Mouse (Mus musculus) c-Kit-negative CD71-positive TER-119-positive erythroid progenitor cells, embryonic 14.5 days (primary cell): ENCODE results near the gene Art3.

Experiments used
- DNase-seq: peaks from one replicate; pipeline ENCODE4 v3.0.0-alpha.2; 2013; ENCODE audit warnings: low read depth, low spot score

The Art3 gene

DNA sequence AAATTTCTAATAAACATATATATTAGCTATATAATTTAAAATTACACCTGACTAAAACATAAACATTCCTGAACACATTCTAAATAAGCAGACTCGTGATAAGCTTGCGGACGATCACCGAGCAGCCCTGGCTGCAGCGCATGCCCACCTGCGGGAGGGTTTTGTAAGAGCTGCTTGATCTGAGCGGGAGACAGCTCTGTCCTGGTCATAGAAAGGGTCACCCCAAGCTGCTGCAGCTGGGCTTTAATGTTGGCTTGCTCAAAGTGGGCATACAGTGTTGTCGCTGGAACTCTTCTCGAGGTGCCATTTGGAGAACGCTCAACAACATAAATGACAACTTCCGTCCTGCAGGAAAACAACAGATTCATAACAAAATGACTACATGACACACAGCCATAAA lies 92.5 kb downstream of the Art3 start:
- no peak for DNase-seq

DNA sequence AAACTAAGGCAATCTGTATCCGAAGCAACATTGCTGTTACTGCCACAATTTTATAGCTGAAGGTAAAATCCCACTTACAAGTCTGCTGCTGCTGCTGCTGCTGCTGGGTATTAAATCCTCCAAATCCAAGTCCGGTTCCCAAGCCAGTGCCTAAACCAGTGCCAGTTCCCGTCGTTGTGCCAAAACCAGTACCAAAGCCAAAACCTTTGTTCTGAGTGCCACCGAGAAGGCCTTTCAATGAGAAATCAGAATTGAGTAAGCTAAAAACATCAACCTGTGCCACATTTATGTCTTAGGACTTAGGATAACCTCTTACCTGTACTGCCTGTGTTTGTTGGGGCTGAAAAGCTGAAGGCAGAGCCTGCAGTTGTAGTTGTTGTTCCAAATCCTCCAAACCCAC lies 99.1 kb downstream of the Art3 start:
- DNase-seq: no peak

DNA sequence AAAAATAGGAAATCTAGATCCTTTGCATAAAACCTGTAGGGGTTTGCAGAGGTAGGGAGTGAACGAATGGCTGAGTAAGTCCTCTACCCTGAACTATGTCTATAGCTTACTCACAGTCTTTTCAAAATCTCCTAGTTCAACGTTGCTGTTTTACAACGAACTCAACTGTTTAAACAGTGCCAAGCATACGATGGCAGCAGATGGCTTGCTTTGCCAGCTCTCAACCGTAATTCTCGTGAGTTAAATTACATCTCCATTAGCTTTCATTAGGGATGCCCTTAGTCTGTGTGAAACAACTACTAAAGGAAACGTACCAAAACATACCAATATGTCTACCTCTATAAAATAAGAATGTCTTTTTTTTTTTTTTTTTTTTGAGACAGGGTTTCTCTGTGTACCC lies 100.0 kb downstream of the Art3 start:
- DNase-seq: no peak

DNA sequence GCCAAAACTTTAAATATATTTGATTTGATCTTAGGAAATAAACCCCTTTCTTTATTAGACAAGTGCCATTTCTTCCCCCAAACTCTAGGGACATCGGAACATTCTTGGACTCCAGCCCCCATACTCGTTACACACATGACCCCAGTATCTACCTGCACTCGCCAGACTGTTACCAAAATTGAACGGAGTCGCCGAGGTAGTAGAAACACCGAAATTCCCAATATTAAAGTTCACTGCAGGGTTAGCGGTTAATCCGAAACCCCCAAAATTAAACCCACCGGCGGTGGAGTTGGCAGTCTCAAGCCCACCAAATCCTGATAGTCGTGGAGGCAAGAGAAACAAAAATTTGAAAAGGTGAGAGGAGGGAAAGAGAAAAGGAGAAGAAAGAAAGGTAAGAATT lies 102.4 kb downstream of the Art3 start:
- DNase-seq: no peak

DNA sequence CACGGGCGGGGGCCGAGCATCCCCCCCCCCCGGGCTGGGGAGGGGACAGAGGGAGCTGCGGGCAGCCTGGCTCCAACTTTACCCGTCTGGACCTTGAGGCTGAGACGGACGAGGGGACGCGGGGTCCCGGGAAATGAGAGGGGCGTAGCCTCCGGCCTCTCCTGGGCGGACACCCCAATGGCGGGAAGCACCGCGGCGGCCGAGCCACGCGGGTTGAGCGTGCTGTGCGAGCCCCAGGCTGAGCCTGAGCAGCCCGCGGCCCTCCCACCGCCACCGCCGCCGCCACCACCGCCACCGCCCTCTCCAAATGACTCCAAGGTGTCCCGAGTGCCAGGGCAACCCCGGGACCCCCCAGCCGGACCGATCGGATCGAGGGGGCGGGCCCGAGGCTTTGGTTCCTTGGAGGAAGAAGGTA lies 103.0 kb downstream of the Art3 start:
- peak; percentile 44 for DNase-seq

DNA sequence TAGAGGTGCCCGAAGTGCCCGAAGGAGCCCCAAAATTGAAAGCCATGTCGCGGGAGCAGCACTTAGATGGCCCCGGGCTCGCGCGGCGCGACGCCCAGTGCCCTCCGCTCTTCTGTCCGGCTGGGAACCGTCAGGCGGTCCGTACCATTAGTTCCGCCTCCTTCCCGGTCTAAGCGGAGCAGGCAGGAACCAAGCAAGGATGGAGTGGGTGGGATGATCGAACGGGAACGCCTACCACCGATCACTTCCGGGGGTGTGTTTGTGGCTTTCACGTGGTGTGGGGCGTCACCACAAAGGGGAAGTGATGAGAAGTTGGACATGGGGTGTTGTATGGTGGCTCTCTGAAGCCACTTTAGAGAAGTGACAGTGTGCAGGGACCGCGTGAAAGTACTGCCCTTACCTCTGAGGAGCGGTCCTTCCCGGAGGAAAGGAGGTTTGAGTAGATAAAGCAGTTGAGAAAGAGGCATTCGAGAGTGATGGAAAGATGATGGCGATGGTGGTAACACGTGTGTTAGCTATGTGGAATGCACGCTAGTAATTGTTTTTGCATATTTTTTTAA lies 103.5 kb downstream of the Art3 start, which contains the start of gene Nup54:
TSS of gene Nup54 (minus strand) at position 195 of the 560 bp plus-strand sequence.
- peak; percentile 85 for DNase-seq

DNA sequence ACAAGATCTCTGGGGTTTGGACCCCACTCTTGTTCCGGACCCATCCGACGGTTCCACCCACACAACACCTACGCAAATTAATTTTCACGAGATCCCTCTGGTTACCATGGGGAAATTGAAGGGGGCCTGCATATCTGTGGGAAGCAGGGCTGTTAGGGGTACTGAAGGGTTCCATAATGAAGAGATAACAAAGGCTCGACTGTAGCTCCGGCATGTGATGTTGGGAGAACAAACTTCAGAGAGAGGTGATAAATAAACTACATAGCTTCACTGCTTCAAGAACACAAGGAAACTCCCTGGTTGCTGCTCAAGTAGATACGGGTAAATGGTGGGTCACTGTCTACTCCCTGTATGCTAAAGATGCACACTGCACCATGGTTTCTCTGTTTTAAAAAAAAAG lies 106.9 kb downstream of the Art3 start:
- DNase-seq: no peak

DNA sequence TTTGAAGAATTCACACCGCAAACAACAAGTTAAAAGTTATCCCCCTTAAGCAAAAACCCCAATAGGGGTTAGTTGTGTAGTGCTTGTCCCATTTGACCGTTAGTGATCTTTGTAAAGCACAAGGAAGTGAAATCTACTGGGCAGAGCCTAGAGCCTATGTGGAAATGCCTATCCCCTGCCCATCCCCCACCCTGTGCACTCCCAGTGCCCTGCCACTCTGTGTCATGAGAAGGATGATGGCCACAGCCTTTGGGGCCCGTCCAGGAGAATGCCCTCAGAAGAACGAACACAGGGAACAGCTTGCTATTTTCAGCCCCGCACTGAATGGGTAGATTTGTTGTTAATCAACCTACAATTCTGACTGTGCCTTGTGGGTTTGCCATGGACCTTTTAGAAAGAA lies 109.9 kb downstream of the Art3 start:
- no peak for DNase-seq

DNA sequence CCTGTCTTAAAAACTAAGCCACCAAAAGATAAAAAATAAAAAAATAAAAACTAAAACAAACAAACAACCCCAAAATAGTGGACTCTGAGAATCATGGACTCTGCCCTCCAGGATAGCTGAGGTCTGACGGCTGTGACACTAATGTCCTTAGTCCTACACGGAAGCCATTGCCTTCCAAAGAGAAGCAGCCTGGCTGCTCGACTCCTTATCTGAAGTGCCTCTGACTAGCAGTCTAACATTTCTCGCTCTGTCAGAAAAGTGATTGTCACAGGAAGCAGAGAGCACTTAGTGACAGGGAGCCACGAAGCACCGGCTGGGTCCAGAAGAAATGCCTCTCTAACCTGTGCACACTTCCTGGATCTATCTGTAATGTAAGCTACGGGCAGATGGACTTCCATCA lies 111.3 kb downstream of the Art3 start:
- no peak for DNase-seq

DNA sequence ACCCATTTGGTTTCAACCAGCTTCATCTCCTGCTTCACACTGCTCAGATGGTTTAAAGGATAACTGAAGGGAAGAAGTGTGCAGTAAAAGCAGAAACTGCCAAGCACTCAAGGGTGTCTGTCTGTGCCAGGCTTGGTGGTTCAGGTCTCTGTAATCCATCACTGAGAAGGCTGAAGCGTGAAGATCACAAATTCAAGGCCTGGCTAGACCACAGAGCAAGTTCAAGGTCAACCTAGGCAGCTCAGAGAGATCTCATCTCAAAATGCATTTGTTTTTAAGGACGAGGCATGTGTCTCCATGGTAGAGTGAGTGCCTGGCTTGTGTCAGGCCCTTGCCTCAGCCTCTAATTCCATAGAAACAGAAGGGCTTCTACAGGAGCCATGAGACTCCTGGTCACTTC lies 113.4 kb downstream of the Art3 start:
- DNase-seq: no peak

DNA sequence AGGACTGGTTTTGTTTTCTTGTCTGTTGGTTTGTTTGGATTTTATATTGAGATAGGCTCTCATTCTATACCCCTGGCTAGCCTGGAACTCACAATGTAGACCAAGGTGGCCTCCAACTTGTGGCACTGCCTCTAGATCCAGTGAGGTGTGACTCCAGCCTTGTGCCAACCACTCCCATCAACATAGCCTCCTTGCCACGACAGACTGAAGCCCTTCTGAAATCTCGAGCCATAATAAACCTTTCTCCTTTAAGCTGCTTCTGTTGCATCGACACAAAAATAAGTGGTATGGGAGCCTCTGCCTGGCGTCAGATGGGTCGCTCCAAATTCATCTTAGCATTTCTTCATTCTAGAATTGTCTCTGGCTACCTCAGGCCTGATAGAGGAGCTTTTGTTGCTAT lies 115.1 kb downstream of the Art3 start:
- DNase-seq: no peak

DNA sequence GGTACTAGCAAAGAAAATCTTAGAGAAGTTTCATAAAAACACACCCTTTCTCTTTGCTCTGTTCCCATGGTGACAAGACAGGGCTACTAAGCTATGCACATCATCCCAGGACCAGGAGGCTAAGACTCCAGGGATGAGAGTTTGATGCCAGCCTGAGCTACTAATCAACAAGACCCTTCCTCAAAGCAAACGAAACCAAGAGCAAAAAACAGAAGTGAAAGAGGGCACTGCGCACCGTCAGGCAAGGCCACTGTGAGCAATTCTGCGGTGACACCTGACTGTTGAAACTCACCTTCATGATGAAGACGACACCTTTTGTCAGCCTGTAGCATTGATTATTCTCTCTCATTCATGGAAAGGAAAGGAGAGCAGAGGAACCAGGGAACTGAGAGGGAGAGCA lies 121.2 kb downstream of the Art3 start:
- DNase-seq: no peak

DNA sequence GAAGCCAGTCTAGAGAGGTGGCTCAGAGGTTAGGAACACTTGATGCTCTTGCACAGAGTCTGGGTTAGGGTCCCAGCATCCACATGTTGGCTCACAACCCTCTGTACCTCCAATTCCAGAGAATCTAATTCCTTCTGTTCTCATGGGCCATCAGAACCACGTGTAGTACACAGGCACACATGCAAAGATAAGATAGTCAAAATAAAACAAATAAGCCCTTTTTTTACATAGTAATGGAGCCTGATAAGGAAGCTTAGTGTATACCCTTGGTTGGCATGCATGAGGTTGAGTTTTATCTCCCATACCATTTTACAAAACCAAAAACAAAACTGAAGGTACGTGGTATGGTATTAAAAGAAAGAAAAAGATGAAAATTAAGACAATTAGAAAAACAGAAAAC lies 125.8 kb downstream of the Art3 start:
- no peak for DNase-seq

DNA sequence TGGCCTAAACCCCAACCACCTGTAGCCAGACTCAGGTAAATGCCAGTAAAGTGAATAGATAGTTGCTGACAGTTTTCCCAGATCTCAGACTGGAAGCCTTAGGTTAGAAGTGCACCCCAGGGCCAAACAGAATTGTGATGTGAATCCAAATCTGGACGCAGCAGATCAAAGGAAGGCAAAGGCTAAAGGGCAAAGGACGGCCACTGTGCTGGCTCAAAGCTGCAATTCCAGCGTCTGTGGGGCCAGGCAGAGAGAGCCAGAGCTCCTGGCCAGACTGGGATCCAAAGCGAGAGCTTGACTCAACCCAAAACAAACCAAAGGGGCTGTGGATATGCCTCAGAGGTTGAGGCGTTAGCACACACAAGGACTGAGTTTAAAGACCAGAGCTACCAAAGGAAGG lies 127.1 kb downstream of the Art3 start:
- no peak for DNase-seq

DNA sequence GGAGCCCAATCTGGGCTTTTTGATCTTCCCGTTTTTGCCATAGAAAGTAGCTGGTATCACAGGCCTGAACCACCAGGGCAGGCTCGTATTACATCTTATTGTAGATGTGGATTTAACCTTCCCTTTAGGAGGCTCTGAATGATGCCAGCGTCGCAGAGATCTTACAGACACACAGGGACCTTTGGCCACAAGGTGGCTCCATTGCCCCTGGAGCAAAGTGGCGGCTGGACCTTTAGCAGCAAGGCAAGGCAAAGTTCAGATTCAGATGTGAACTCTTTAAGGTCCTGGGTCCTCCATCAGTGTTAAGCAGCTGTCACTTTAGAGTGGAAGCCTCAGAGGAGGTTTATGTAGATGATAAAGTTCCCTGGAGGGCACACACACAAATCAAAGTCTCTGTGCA lies 129.7 kb downstream of the Art3 start:
- DNase-seq: no peak
